Mouse (Mus musculus) CH12.LX (cell line): ENCODE results near the gene Pfkp. TPM values are rescaled to one million over a fixed set of nuclear protein-coding genes. Genes with fewer than 3 reads are reported as not detected.
A peak's percentile ranks its signal among the peaks of the same experiment; 100 is the strongest.

Experiments
- DNase-seq: peaks from one replicate; pipeline ENCODE4 v3.0.0-alpha.2; 2013; ENCODE audit errors: extremely low read depth
- H3K27ac ChIP-seq: 2 replicates; pipeline ENCODE4 v1.5.1; 2012; ENCODE audit warnings: low read depth, mild to moderate bottlenecking, control low read depth, moderate library complexity; ENCODE audit not compliant: insufficient read depth
- H3K27me3 ChIP-seq: replicated peaks from 2 replicates; pipeline ENCODE3; 2012; ENCODE audit warnings: inconsistent platforms
- H3K36me3 ChIP-seq, 2 experiments: replicated peaks in 1 of 2; 2 replicates each; pipeline versions ENCODE3 to v1.6.1; 2012; ENCODE audit warnings: inconsistent platforms in 1 of 2, low read length in 1 of 2, mild to moderate bottlenecking in 1 of 2, mixed read lengths in 1 of 2, moderate library complexity in 1 of 2; ENCODE audit not compliant: control insufficient read depth in 1 of 2, insufficient read depth in 1 of 2
- H3K4me1 ChIP-seq, 2 experiments: 2 replicates each; pipeline ENCODE4 v1.6.1; 2012; ENCODE audit warnings: inconsistent platforms in 1 of 2, moderate library complexity in 1 of 2; ENCODE audit not compliant: insufficient read depth in 2 of 2, control insufficient read depth in 1 of 2
- H3K4me2 ChIP-seq: 2 replicates; pipeline ENCODE4 v1.6.1; 2012; ENCODE audit warnings: low read depth, mild to moderate bottlenecking, control low read depth; ENCODE audit not compliant: poor library complexity, insufficient read depth, severe bottlenecking
- H3K4me3 ChIP-seq, 3 experiments: fragments of 150-350 bp in 1 of 3; sonication (generic) in 1 of 3; replicated peaks in 1 of 3; 2 replicates each; pipeline versions ENCODE3 to v1.5.1; 2011 to 2012; ENCODE audit warnings: low read depth in 2 of 3, low read length in 2 of 3, mild to moderate bottlenecking in 2 of 3, moderate library complexity in 2 of 3, control low read depth in 1 of 3, improper control_type of control experiment in 1 of 3, inconsistent platforms in 1 of 3, mixed read lengths in 1 of 3; ENCODE audit not compliant: poor library complexity in 1 of 3
- H3K79me2 ChIP-seq: replicated peaks from 2 replicates; pipeline ENCODE4 v1.6.1; 2012; ENCODE audit warnings: mild to moderate bottlenecking, moderate library complexity; ENCODE audit not compliant: control insufficient read depth, poor library complexity, insufficient read depth, severe bottlenecking; ENCODE audit errors: extremely low read depth
- H3K9ac ChIP-seq: 2 replicates; pipeline ENCODE4 v1.6.1; 2012; ENCODE audit warnings: low read depth, mild to moderate bottlenecking, control low read depth, moderate library complexity; ENCODE audit not compliant: insufficient read depth
- H3K9me3 ChIP-seq: replicated peaks from 2 replicates; pipeline ENCODE3; 2012; ENCODE audit warnings: low read length, inconsistent platforms, mixed read lengths
- BHLHE40 ChIP-seq: IDR thresholded peaks from 2 replicates; pipeline ENCODE4 v1.6.1; 2011; ENCODE audit warnings: mild to moderate bottlenecking, low read depth, low read length, improper control_type of control experiment
- CHD2 ChIP-seq: IDR thresholded peaks from 2 replicates; pipeline ENCODE4 v1.6.1; 2011; ENCODE audit warnings: low read length, improper control_type of control experiment
- CTCF ChIP-seq, 2 experiments: IDR thresholded peaks in 1 of 2; conservative IDR thresholded peaks in 1 of 2; 2 replicates each; pipeline ENCODE4 v1.5.1; 2011 to 2012; ENCODE audit warnings: low read depth in 2 of 2, low read length in 2 of 2, improper control_type of control experiment in 1 of 2, inconsistent platforms in 1 of 2, mild to moderate bottlenecking in 1 of 2, moderate library complexity in 1 of 2
- E2F4 ChIP-seq: IDR thresholded peaks from 2 replicates; pipeline ENCODE4 v1.6.1; 2011; ENCODE audit warnings: low read depth, low read length, improper control_type of control experiment; ENCODE audit not compliant: insufficient replicate concordance
- ELF1 ChIP-seq: IDR thresholded peaks from 2 replicates; pipeline ENCODE4 v1.6.1; 2014; ENCODE audit warnings: low read depth, mild to moderate bottlenecking, inconsistent platforms, low read length, improper control_type of control experiment
- EP300 ChIP-seq: IDR thresholded peaks from 2 replicates; pipeline ENCODE4 v1.6.1; 2011; ENCODE audit warnings: low read length, improper control_type of control experiment
- ETS1 ChIP-seq: conservative IDR thresholded peaks from 2 replicates; pipeline ENCODE4 v1.6.1; 2012; ENCODE audit warnings: low read depth, mild to moderate bottlenecking, inconsistent platforms, low read length, improper control_type of control experiment, moderate library complexity
- GABPA ChIP-seq: IDR thresholded peaks from 2 replicates; pipeline ENCODE4 v1.6.1; 2012; ENCODE audit warnings: low read depth, low read length, improper control_type of control experiment, inconsistent platforms; ENCODE audit not compliant: insufficient replicate concordance
- IRF4 ChIP-seq: IDR thresholded peaks from 2 replicates; pipeline ENCODE4 v1.6.1; 2014; ENCODE audit warnings: low read depth, mild to moderate bottlenecking, inconsistent platforms, low read length, improper control_type of control experiment
- JUND ChIP-seq: conservative IDR thresholded peaks from 2 replicates; pipeline ENCODE4 v1.6.1; 2011; ENCODE audit warnings: low read depth, low read length, improper control_type of control experiment
- MAFK ChIP-seq: IDR thresholded peaks from 2 replicates; pipeline ENCODE4 v1.6.1; 2011; ENCODE audit warnings: low read length, improper control_type of control experiment; ENCODE audit not compliant: insufficient replicate concordance
- MAZ ChIP-seq: IDR thresholded peaks from 2 replicates; pipeline ENCODE4 v1.6.1; 2012; ENCODE audit warnings: low read depth, mild to moderate bottlenecking, inconsistent platforms, low read length, improper control_type of control experiment, moderate library complexity
- MEF2A ChIP-seq: IDR thresholded peaks from 2 replicates; pipeline ENCODE4 v1.6.1; 2014; ENCODE audit warnings: low read depth, mild to moderate bottlenecking, inconsistent platforms, low read length, improper control_type of control experiment, borderline replicate concordance
- MXI1 ChIP-seq: IDR thresholded peaks from 2 replicates; pipeline ENCODE4 v1.6.1; 2011; ENCODE audit warnings: mild to moderate bottlenecking, low read depth, low read length, improper control_type of control experiment
- PAX5 ChIP-seq: IDR thresholded peaks from 2 replicates; pipeline ENCODE4 v1.6.1; 2012; ENCODE audit warnings: low read length, inconsistent platforms, mixed read lengths
- POLR2A ChIP-seq: IDR thresholded peaks from 2 replicates; pipeline ENCODE4 v1.6.1; 2011; ENCODE audit warnings: low read depth, mild to moderate bottlenecking, improper control_type of control experiment, low read length
- POLR2AphosphoS2 ChIP-seq: IDR thresholded peaks from 2 replicates; pipeline ENCODE4 v1.6.1; 2011; ENCODE audit warnings: low read depth, low read length, improper control_type of control experiment
- RAD21 ChIP-seq: IDR thresholded peaks from 2 replicates; pipeline ENCODE4 v1.6.1; 2011; ENCODE audit warnings: low read depth, mild to moderate bottlenecking, low read length, improper control_type of control experiment, moderate library complexity
- RCOR1 ChIP-seq: conservative IDR thresholded peaks from 2 replicates; pipeline ENCODE4 v1.6.1; 2012; ENCODE audit warnings: low read depth, mild to moderate bottlenecking, inconsistent platforms, low read length, improper control_type of control experiment
- SMC3 ChIP-seq: IDR thresholded peaks from 2 replicates; pipeline ENCODE4 v1.6.1; 2011; ENCODE audit warnings: low read depth, low read length, improper control_type of control experiment
- TCF12 ChIP-seq: IDR thresholded peaks from 2 replicates; pipeline ENCODE4 v1.6.1; 2014; ENCODE audit warnings: low read depth, mild to moderate bottlenecking, inconsistent platforms, low read length, improper control_type of control experiment
- UBTF ChIP-seq: IDR thresholded peaks from 2 replicates; pipeline ENCODE4 v1.6.1; 2012; ENCODE audit warnings: low read depth, mild to moderate bottlenecking, inconsistent platforms, low read length, improper control_type of control experiment, moderate library complexity
- USF1 ChIP-seq: IDR thresholded peaks from 2 replicates; pipeline ENCODE4 v1.6.1; 2014; ENCODE audit warnings: low read depth, mild to moderate bottlenecking, inconsistent platforms, low read length, improper control_type of control experiment
- USF2 ChIP-seq: conservative IDR thresholded peaks from 2 replicates; pipeline ENCODE4 v1.6.1; 2011; ENCODE audit warnings: low read depth, low read length, improper control_type of control experiment
- ZC3H11A ChIP-seq: IDR thresholded peaks from 2 replicates; pipeline ENCODE4 v1.6.1; 2012; ENCODE audit warnings: low read depth, mild to moderate bottlenecking, inconsistent platforms, low read length, improper control_type of control experiment
- dilution Hi-C: fragments of 300-500 bp; cut with MboI; formaldehyde crosslinking; loops from 2 replicates; pipeline ENCODE4 v1.14.3; 2020; ENCODE audit warnings: low sequenced_read_pairs; ENCODE audit not compliant: extremely low pct_unique_long_range_greater_than_20kb, extremely low pct_ligation_motif_present
- in situ Hi-C: fragments of 300-500 bp; cut with MboI; formaldehyde crosslinking; loops from 3 replicates; pipeline ENCODE4 v1.14.3; 2019; ENCODE audit warnings: low sequenced_read_pairs, low pct_ligation_motif_present, low pct_unique_long_range_greater_than_20kb, mixed read lengths
- polyA plus RNA-seq: library from polyadenylated mRNA; unstranded; fragments of >175 nt; gene quantifications from 2 replicates; pipeline ENCODE4 v1.2.1, GENCODE M21; 2012; ENCODE audit warnings: low read depth; ENCODE audit not compliant: insufficient read length
- total RNA-seq, 2 experiments: library from RNA; depleted of rRNA; stranded (reverse); fragments of 300-350 nt in 1 of 2; fragments of >200 nt in 1 of 2; gene quantifications; 2 replicates each; pipeline ENCODE4 v1.2.3; 2012 to 2014

Pfkp gene
- total and polyA plus RNA-seq, 3 experiments, result 211 to 417 (median 239) TPM

DNA sequence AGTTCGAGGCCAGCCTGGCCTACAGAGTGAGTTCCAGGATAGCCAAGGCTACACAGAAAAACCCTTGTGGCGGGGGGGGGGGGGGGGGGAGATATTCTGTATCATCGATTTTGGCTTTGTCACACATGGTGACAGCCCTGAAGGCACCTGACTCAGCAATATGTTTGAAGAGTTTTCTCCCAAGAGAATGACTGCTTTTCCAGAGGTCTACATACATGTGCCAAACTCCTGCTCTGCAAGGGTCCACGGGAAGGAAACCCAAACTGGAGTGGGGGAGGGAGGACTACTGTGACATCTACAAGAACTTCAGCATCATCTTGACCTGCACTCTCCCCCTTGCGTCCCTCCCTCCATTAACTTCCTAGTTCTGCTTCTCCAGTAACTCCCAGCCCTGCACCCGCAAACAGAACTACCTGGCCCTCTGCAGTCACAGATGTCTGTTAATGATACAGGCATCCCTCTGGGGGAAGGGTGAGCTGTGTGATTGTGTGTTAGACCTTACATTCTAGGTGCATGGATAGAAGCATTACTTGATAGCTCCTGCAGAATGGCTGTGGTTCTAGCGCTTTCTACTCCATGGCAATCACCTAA is 10.9 kb downstream of the Pfkp start:
- peaks cover 8 to 48% of the 10 kb centered on the region in 2 experiments for H3K36me3 ChIP-seq
- dilution Hi-C loops, result no loop called here

GRCm38 (mm10) chr13:6636976-6637375 is 11.6 kb downstream of the Pfkp start:
- Histone ChIP-seq H3K4me2 (peak overlapping the region; percentile 92; the same call in 1 of the 2 replicates), H3K4me1 (peaks cover 23 to 76% of the 10 kb centered on the region in 2 experiments), H3K79me2 (peaks cover 42% of the 10 kb centered on the region), H3K36me3 (peaks cover 8 to 49% of the 10 kb centered on the region in 2 experiments), H3K4me3 (no peak overlapping the region), H3K27ac (peak overlapping the region; percentile 84), H3K9ac (peak overlapping the region; percentile 93), H3K27me3 (no peaks in the 10 kb centered on the region), H3K9me3 (no peaks in the 10 kb centered on the region)
- dilution Hi-C loops (no loop called here), in situ Hi-C loops (loop anchor here (25.0 kb wide), 1 partner anchor 775 kb away; the partner anchor contains the start of gene Klf6)
- TF ChIP-seq IRF4, result 0 out of 2 replicates have a peak, but pooled peaks have one; percentile 20
- TF ChIP-seq ETS1, result no peak
- DNase-seq, result no peak

More for the DNA sequence above, 10.9 kb downstream of the Pfkp start:
- Histone ChIP-seq H3K4me3 (no peak overlapping the region), H3K27ac (peak overlapping the region; percentile 84), H3K27me3 (no peaks in the 10 kb centered on the region), H3K9me3 (no peaks in the 10 kb centered on the region), H3K9ac (peak overlapping the region; percentile 93; the same call in 1 of the 2 replicates), H3K4me2 (no peak overlapping the region), H3K4me1 (peaks cover 23 to 78% of the 10 kb centered on the region in 2 experiments), H3K79me2 (peaks cover 36% of the 10 kb centered on the region)
- in situ Hi-C loops, result loop anchor here (25.0 kb wide), 1 partner anchor 775 kb away; the partner anchor contains the start of gene Klf6
- TF ChIP-seq MAFK (peak; percentile 76; the same call in 1 of the 2 replicates), POLR2A (no peak), MXI1 (no peak), USF1 (no peak), SMC3 (no peak), CHD2 (0 out of 2 replicates have a peak, but pooled peaks have one; percentile 6), E2F4 (no peak), ELF1 (0 out of 2 replicates have a peak, but pooled peaks have one; percentile 5)
- no peak for DNase-seq

DNA sequence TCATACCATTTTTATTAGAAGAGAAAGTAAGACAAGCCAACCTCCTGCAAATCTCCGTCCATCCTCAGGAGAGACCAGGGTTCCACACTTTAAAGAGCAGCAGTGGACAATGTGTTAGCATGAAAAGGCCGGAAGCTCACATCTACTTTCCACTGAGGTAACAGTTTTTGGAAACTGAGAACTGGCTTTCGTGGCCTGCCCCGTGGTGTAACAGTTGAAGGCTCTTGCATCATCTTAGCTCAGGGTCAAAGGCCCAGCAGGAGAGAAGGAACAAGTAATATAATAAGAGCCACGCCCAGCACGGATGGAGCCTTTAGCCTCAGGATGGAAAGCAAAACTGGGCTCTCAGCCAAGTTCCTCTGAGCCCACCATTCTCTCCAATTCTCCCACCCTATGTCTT is 12.1 kb downstream of the Pfkp start:
- H3K9ac ChIP-seq, result peak overlapping the region; percentile 98
- H3K4me3 ChIP-seq, result peak overlapping the region; percentile 43 to 58 (median 55)
- no peaks in the 10 kb centered on the region for H3K27me3 ChIP-seq
- peak overlapping the region; percentile 84 for H3K27ac ChIP-seq
- dilution Hi-C loops, result no loop called here
- H3K4me2 ChIP-seq, result peak overlapping the region; percentile 92; the same call in 1 of the 2 replicates
- H3K4me1 ChIP-seq, result peaks cover 23 to 76% of the 10 kb centered on the region in 2 experiments
- no peaks in the 10 kb centered on the region for H3K9me3 ChIP-seq
- H3K79me2 ChIP-seq, result peaks cover 46% of the 10 kb centered on the region
- in situ Hi-C loops, result loop anchor here (25.0 kb wide), 1 partner anchor 774 kb away; the partner anchor contains the start of gene Klf6
- H3K36me3 ChIP-seq, result peaks cover 8 to 51% of the 10 kb centered on the region in 2 experiments
- peak; percentile 92 for DNase-seq
- TF ChIP-seq EP300, result peak; percentile 76
- TF ChIP-seq SMC3, result no peak
- no peak; the same call in 1 of the 2 replicates for TF ChIP-seq GABPA
- TF ChIP-seq RCOR1, result 0 out of 2 replicates have a peak, but pooled peaks have one; percentile 18
- peak; percentile 85 for TF ChIP-seq ETS1
- TF ChIP-seq CTCF (conservative IDR thresholded peaks at IDR 0.05 in 1 of 2, IDR thresholded peaks at IDR 0.05 in 1 of 2; ENCODE audit: low read depth in 2 of 2, low read length in 2 of 2), result no peak
- no peak for TF ChIP-seq UBTF
- peak; percentile 82 for TF ChIP-seq TCF12
- TF ChIP-seq ZC3H11A, result no peak
- TF ChIP-seq POLR2AphosphoS2, result no peak
- TF ChIP-seq PAX5, result no peak
- peak; percentile 55 for TF ChIP-seq POLR2A
- TF ChIP-seq BHLHE40, result peak; percentile 50
- TF ChIP-seq MEF2A, result peak; percentile 80
- TF ChIP-seq USF2, result no peak
- TF ChIP-seq RAD21, result no peak
- peak; percentile 74 for TF ChIP-seq MAZ
- TF ChIP-seq JUND, result peak; percentile 95
